Mouse (Mus musculus) heart, postnatal 0 days (tissue): Measurements from ENCODE around the gene Arid1b.

ENCODE experiments used
- CTCF ChIP-seq: IDR thresholded peaks from 2 replicates; pipeline ENCODE4 v1.5.1; 2016; ENCODE audit warnings: antibody characterized with exemption, control low read depth, low read depth
- EP300 ChIP-seq: IDR thresholded peaks from 2 replicates; pipeline ENCODE4 v1.6.1; 2016; ENCODE audit warnings: antibody characterized with exemption, low read depth

DNA sequence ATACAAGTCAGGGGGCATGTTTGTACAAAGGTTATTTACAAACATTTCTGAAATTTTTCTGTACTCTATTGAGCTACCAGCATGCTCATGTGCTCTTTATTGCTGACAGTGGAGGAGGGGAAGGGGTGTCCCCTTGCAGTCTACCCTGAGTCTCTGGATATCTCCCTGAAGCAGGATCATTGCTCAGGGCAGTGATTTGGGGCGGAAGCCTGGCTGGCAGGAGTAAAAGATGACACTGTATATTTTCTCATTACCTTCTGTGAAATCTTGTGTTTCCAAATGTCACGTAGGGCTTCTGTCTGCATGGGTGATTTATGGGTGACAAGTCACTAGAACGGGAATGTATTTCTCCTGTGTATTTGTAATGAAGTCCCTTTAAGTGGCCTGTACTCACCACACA is 18.0 kb downstream of the Arid1b start:
- TF ChIP-seq CTCF (no peak), EP300 (no peak)
